Mouse (Mus musculus): ENCODE data around the gene Bnc2. TPM values are rescaled to one million over a fixed set of nuclear protein-coding genes. Genes with fewer than 3 reads are reported as not detected.

Bnc2 gene
- polyA plus RNA-seq, 1 experiment from 2014 or later, result 25.2 TPM

- H3K4me1 ChIP-seq (replicated peaks), result peaks cover 21% of the 10 kb centered on the region
- H3K27ac ChIP-seq, result no peak overlapping the region
- H3K9ac ChIP-seq (replicated peaks), result no peak overlapping the region; the same call in 1 of the 2 replicates
- no peaks in the 10 kb centered on the region for H3K36me3 ChIP-seq
- no peak overlapping the region for H3K4me2 ChIP-seq
- no peak overlapping the region for H3K4me3 ChIP-seq (replicated peaks)
- WGBS, result 44% methylated on average over 6 of the region's 6 CpGs
- no peak for ATAC-seq (ENCODE audit: insufficient number of reproducible peaks, insufficient read depth, low FRiP score, low TSS enrichment, low read depth)
- H3K9me3 ChIP-seq, result no peaks in the 10 kb centered on the region
- H3K27me3 ChIP-seq, result no peaks in the 10 kb centered on the region
Observed at GRCm38 (mm10) chr4:84269845-84270244, 405.2 kb downstream of the Bnc2 start.

GRCm38 (mm10) chr4:84247356-84247755 lies 427.7 kb downstream of the Bnc2 start:
- Histone ChIP-seq H3K9me3 (no peaks in the 10 kb centered on the region), H3K9ac (replicated peaks) (no peak overlapping the region), H3K27ac (no peak overlapping the region), H3K36me3 (no peaks in the 10 kb centered on the region), H3K4me3 (replicated peaks) (no peak overlapping the region), H3K4me2 (no peak overlapping the region), H3K4me1 (replicated peaks) (peaks cover 9% of the 10 kb centered on the region), H3K27me3 (no peaks in the 10 kb centered on the region)
- 34% methylated on average over 2 of the region's 2 CpGs for WGBS
- ATAC-seq (ENCODE audit: insufficient number of reproducible peaks, insufficient read depth, low FRiP score, low TSS enrichment, low read depth), result no peak

- H3K4me1 ChIP-seq (replicated peaks), result no peaks in the 10 kb centered on the region
- no peak overlapping the region for H3K27ac ChIP-seq
- ATAC-seq (ENCODE audit: insufficient number of reproducible peaks, insufficient read depth, low FRiP score, low TSS enrichment, low read depth), result no peak
- WGBS, result 29% methylated on average over 7 of the region's 7 CpGs
- no peak overlapping the region for H3K4me3 ChIP-seq (replicated peaks)
- H3K9me3 ChIP-seq, result no peaks in the 10 kb centered on the region
- H3K36me3 ChIP-seq, result no peaks in the 10 kb centered on the region
- no peak overlapping the region for H3K9ac ChIP-seq (replicated peaks)
- H3K4me2 ChIP-seq, result no peak overlapping the region
- H3K27me3 ChIP-seq, result no peaks in the 10 kb centered on the region
Observed at GRCm38 (mm10) chr4:84232346-84232745, 442.7 kb downstream of the Bnc2 start.

GRCm38 (mm10) chr4:84231251-84231650 lies 443.8 kb downstream of the Bnc2 start:
- H3K36me3 ChIP-seq, result no peaks in the 10 kb centered on the region
- no peaks in the 10 kb centered on the region for H3K4me1 ChIP-seq (replicated peaks)
- H3K27me3 ChIP-seq, result no peaks in the 10 kb centered on the region
- H3K4me2 ChIP-seq, result no peak overlapping the region
- no peak overlapping the region for H3K9ac ChIP-seq (replicated peaks)
- H3K27ac ChIP-seq, result no peak overlapping the region
- 80% methylated on average over 2 of the region's 2 CpGs for WGBS
- no peaks in the 10 kb centered on the region for H3K9me3 ChIP-seq
- no peak for ATAC-seq (ENCODE audit: insufficient number of reproducible peaks, insufficient read depth, low FRiP score, low TSS enrichment, low read depth)
- no peak overlapping the region for H3K4me3 ChIP-seq (replicated peaks)

- Histone ChIP-seq H3K27ac (no peak overlapping the region), H3K4me2 (no peak overlapping the region), H3K4me1 (replicated peaks) (no peaks in the 10 kb centered on the region), H3K27me3 (no peaks in the 10 kb centered on the region), H3K9me3 (no peaks in the 10 kb centered on the region), H3K36me3 (no peaks in the 10 kb centered on the region), H3K4me3 (replicated peaks) (no peak overlapping the region), H3K9ac (replicated peaks) (no peak overlapping the region)
- 78% methylated on average over 10 of the region's 10 CpGs for WGBS
- ATAC-seq (ENCODE audit: insufficient number of reproducible peaks, insufficient read depth, low FRiP score, low TSS enrichment, low read depth), result no peak
Observed at GRCm38 (mm10) chr4:84229189-84229960, 445.7 kb downstream of the Bnc2 start.

GRCm38 (mm10) chr4:84228551-84228950 lies 446.5 kb downstream of the Bnc2 start:
- Histone ChIP-seq H3K9me3 (no peaks in the 10 kb centered on the region), H3K9ac (replicated peaks) (no peak overlapping the region), H3K4me3 (replicated peaks) (no peak overlapping the region), H3K36me3 (no peaks in the 10 kb centered on the region), H3K4me1 (replicated peaks) (no peaks in the 10 kb centered on the region), H3K27me3 (no peaks in the 10 kb centered on the region), H3K4me2 (no peak overlapping the region), H3K27ac (no peak overlapping the region)
- no peak for ATAC-seq (ENCODE audit: insufficient number of reproducible peaks, insufficient read depth, low FRiP score, low TSS enrichment, low read depth)
- WGBS, result 92% methylated on average over 5 of the region's 5 CpGs

Other genes starting within 250 kb of the Bnc2 start
- gene Cntln, start 209.0 kb upstream of the Bnc2 start, polyA plus RNA-seq (2016; fragmentation: Nextera tagmentation; extraction: Ambion mirVana), result 17.0 and 17.4 TPM in 2 replicates